In the genomic region with DNA sequence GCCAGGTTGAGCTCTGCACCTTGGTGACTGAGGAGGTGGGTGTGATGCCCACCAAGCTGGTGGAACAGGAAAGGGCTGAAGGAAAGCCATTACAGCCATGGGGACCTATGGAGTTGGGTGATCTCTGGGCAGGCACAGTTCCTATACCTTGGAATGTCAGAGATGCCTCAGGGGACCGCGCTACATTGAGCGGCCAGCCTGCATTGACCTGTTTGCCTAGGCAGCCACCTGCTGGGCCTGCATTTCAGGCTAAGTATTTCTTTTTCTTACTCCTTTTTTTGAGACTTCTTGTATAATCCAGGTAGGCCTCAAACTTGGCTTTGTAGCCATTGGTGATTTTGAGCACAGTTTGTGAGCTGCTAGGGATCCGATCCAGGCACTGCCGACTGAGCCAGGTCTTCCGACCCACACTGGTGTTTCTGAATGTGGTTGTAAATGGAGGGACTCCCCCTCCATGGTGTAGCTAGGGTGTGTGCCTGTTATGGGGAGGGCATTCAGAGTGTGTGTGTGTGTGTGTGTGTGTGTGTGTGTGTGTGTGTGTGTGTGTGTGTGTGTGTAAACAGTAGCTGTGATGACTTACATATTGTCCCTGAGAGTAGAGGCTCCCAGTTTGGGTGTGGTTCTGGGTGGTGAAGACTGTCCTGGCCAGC, we compare ENCODE assay signal across 10 mouse cellular contexts. TPM values are rescaled to one million over a fixed set of nuclear protein-coding genes. Genes with fewer than 3 reads are reported as not detected.
A peak's percentile ranks its signal among the peaks of the same experiment; 100 is the strongest.
DNase-seq lines count a peak whose midpoint lies in the region; ATAC-seq and TF ChIP-seq lines count a peak whose summit lies in the region.
"Had no signal": no experiment of that assay in that cellular context is flagged by ENCODE, and none has a peak within 500 bp of the region (broad histone marks: within the 10 kb centered on the region; RNA-seq: fewer than 3 reads in every experiment).

No protein-coding gene starts in this region.

- no peak for TF ChIP-seq EP300 in ES-Bruce4 (IDR thresholded peaks at IDR 0.05; ENCODE audit: insufficient read depth, low read depth, low read length)

- no peak for DNase-seq in heart, embryonic 10.5 days (ENCODE audit: low spot score)
- no peak for DNase-seq in heart, adult 8-10 months (ENCODE audit: low spot score)
- no peak for DNase-seq in thymus, postnatal 10 days (ENCODE audit: low spot score in 2 of 2)
- DNase-seq in urinary bladder, postnatal 36 days (ENCODE audit: low spot score in 2 of 2), result no peak
- DNase-seq: thymus, postnatal 36 days had no signal

- no peak overlapping the region for H3K4me2 ChIP-seq in heart, embryonic 14.5 days (ENCODE audit: low read length)
- peak overlapping the region; percentile 8; the same call in 1 of the 2 replicates for H3K4me2 ChIP-seq in limb, embryonic 12.5 days

- H3K36me3 ChIP-seq in heart, embryonic 10.5 days, result peaks cover 31% of the 10 kb centered on the region
- 0 out of 2 replicates have a peak, but pooled peaks cover 1% of the 10 kb centered on the region for H3K36me3 ChIP-seq in ES-Bruce4 (ENCODE audit: control insufficient read depth, insufficient read depth, low read length, poor library complexity, severe bottlenecking)
- peaks cover 24% of the 10 kb centered on the region for H3K36me3 ChIP-seq in heart, embryonic 14.5 days (ENCODE audit: control insufficient read depth, insufficient read depth, low read length)
- H3K36me3 ChIP-seq in limb, embryonic 12.5 days, result peaks cover 36% of the 10 kb centered on the region

- peak overlapping the region; percentile 48 for H3K27ac ChIP-seq in heart, embryonic 10.5 days
- 0 out of 2 replicates have a peak overlapping the region, but pooled peaks have one; percentile 16 for H3K27ac ChIP-seq in ES-Bruce4 (ENCODE audit: insufficient read depth, low read length)
- peak overlapping the region; percentile 44 to 62 for H3K27ac ChIP-seq in heart, embryonic 14.5 days (replicated peaks in 1 of 2; ENCODE audit: control insufficient read depth in 1 of 2, insufficient read depth in 1 of 2, low read depth in 2 of 2, low read length in 2 of 2)
- 0 out of 2 replicates have a peak overlapping the region, but pooled peaks have one; percentile 17 for H3K27ac ChIP-seq in limb, embryonic 12.5 days

- peaks cover 97% of the 10 kb centered on the region for H3K4me1 ChIP-seq in heart, embryonic 10.5 days
- H3K4me1 ChIP-seq in ES-Bruce4 (ENCODE audit: control insufficient read depth, insufficient read depth, low read length), result peaks cover 17% of the 10 kb centered on the region
- peaks cover 56 to 79% of the 10 kb centered on the region in 2 experiments for H3K4me1 ChIP-seq in heart, embryonic 14.5 days (ENCODE audit: control insufficient read depth in 2 of 2, insufficient read depth in 2 of 2, low read length in 2 of 2)
- peaks cover 79% of the 10 kb centered on the region for H3K4me1 ChIP-seq in limb, embryonic 12.5 days (replicated peaks)

- H3K27me3 ChIP-seq in heart, embryonic 10.5 days (ENCODE audit: insufficient read depth, poor library complexity, severe bottlenecking), result no peaks in the 10 kb centered on the region
- H3K27me3 ChIP-seq in ES-Bruce4 (ENCODE audit: control insufficient read depth, insufficient read depth, low read length, poor library complexity, severe bottlenecking), result no peaks in the 10 kb centered on the region
- no peaks in the 10 kb centered on the region for H3K27me3 ChIP-seq in heart, embryonic 14.5 days (ENCODE audit: control insufficient read depth, insufficient read depth, low read length)
- H3K27me3 ChIP-seq in limb, embryonic 12.5 days, result no peaks in the 10 kb centered on the region

- WGBS in heart, embryonic 10.5 days, result 84% methylated on average over 6 of the region's 6 CpGs
- WGBS in heart, embryonic 14.5 days, result 87% methylated on average over 6 of the region's 6 CpGs
- 83% methylated on average over 6 of the region's 6 CpGs for WGBS in limb, embryonic 12.5 days

- no peak for ATAC-seq in heart, embryonic 14.5 days (ENCODE audit: insufficient number of reproducible peaks, insufficient read depth, low FRiP score, low read depth)
- ATAC-seq in limb, embryonic 12.5 days (ENCODE audit: insufficient number of reproducible peaks, insufficient read depth, low FRiP score, low TSS enrichment, low read depth), result no peak
- no peak for ATAC-seq in megakaryocyte-erythroid progenitor cell, adult 5-6 weeks (replicated peaks; ENCODE audit: low FRiP score, low TSS enrichment, poor library complexity, severe bottlenecking)

- TF ChIP-seq POLR2A in ES-Bruce4 (IDR thresholded peaks at IDR 0.05; ENCODE audit: insufficient read depth, low read length), result no peak

- no peak overlapping the region for H3K4me3 ChIP-seq in heart, embryonic 10.5 days
- H3K4me3 ChIP-seq in ES-Bruce4 (ENCODE audit: low read depth, low read length), result no peak overlapping the region
- no peak overlapping the region for H3K4me3 ChIP-seq in heart, embryonic 14.5 days (ENCODE audit: control insufficient read depth in 1 of 2, insufficient read depth in 1 of 2, low read depth in 1 of 2, low read length in 2 of 2)
- no peak overlapping the region for H3K4me3 ChIP-seq in limb, embryonic 12.5 days (replicated peaks)
- H3K4me3 ChIP-seq: erythroblast, embryonic 14.5 days had no signal

- TF ChIP-seq CTCF in ES-Bruce4 (IDR thresholded peaks at IDR 0.05; ENCODE audit: low read depth, low read length), result no peak

- no peaks in the 10 kb centered on the region for H3K9me3 ChIP-seq in heart, embryonic 10.5 days
- H3K9me3 ChIP-seq in ES-Bruce4 (replicated peaks; ENCODE audit: control insufficient read depth, insufficient read depth, low read length, poor library complexity, severe bottlenecking), result no peaks in the 10 kb centered on the region
- no peaks in the 10 kb centered on the region for H3K9me3 ChIP-seq in heart, embryonic 14.5 days (ENCODE audit: control insufficient read depth, low read length)
- H3K9me3 ChIP-seq in limb, embryonic 12.5 days, result no peaks in the 10 kb centered on the region

- no peak overlapping the region for H3K9ac ChIP-seq in ES-Bruce4 (ENCODE audit: low read depth, poor library complexity, severe bottlenecking)
- peak overlapping the region; percentile 17; the same call in 1 of the 2 replicates for H3K9ac ChIP-seq in heart, embryonic 14.5 days (ENCODE audit: low read length)
- H3K9ac ChIP-seq in limb, embryonic 12.5 days (replicated peaks), result no peak overlapping the region

RNA-seq across cellular contexts. Expression of a gene that starts 27.3 kb away (rescaled TPM):
- 160 and 178 TPM in 2 replicates for polyA plus RNA-seq in heart, embryonic 10.5 days (2016; fragmentation: Nextera tagmentation; extraction: Ambion mirVana)
- 100 to 1,000 TPM; 196 to 226 (median 214) TPM for total RNA-seq in heart, adult 8-10 months (2022)
- polyA plus RNA-seq in ES-Bruce4 (2011; ENCODE audit: insufficient read depth, insufficient read length, low read depth, missing spikeins), result 779 and 784 TPM in 2 replicates
- 92.8 and 109 TPM in 2 replicates for polyA plus RNA-seq in heart, embryonic 14.5 days (2014; fragmentation: Nextera tagmentation; extraction: Ambion mirVana)
- 231 and 240 TPM in 2 replicates for polyA plus RNA-seq in limb, embryonic 12.5 days (2016; fragmentation: Nextera tagmentation; extraction: Ambion mirVana)
- total RNA-seq in megakaryocyte-erythroid progenitor cell, adult 5-6 weeks (2014; fragmentation: Nextera tagmentation), result 205 and 266 TPM in 2 replicates
- 606 and 1,097 TPM in 2 replicates for total RNA-seq in megakaryocyte-erythroid progenitor cell, adult 5-6 weeks (2017)
